Mouse (Mus musculus): ENCODE measurements around the gene Htra2. TPM values are rescaled to one million over a fixed set of nuclear protein-coding genes. Genes with fewer than 3 reads are reported as not detected.
A peak's percentile ranks its signal among the peaks of the same experiment; 100 is the strongest.

Gene Htra2
- total RNA-seq, 2 experiments from 2014 or later = 41.9 to 69.4 TPM

DNA sequence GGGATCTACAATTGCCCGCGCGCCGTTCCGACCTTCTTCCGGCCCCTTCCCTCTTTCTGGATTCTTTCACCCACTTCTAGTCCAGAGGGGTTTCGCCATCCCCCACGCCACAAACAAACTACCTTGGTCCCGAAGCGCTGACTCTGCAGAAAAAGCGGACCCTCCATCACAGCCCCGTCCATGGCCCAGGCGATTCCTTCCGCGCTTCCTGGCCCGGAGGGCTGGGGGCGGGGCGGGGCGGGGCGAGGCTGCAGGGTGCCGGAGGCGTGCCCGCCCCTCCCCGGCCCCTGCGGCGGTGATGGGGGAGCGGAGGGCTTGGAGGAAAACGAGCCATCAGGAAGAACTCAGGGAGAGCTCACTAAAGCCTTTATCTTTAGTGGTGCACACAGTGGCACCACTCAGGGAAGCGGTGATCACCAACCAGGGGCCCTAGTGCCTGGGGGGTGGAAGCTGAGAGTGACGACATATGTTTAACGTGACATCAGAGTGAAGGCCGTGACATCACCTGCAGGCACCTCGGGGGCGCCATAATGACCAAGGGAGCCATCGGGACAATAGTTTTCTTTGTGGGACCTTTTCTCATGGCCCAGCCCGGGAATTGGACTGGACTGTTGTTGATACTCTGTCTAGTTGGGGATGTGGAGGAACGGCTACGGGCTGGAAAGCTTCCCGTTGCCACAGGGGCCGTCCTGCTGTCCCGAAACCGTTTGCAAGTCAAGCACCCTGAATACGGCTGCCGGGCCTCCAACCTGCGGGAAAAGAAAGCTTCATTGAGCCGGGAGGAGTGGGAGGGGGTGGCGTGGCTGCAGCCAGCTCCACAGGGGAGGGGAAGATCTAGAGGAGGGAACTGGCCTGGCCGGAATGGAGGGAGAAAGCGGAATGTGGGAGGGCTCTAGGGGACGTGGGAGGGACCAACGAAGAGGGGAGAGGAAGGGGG is 21.6 kb downstream of the Htra2 start, which contains the start of the genes Dok1 and Loxl3:
Gene Dok1 (minus strand): TSS at position 223 of the 937 bp plus-strand sequence.
Gene Loxl3 (plus strand): TSS at position 925 of the 937 bp plus-strand sequence.
- ATAC-seq (replicated peaks; ENCODE audit: low FRiP score, poor library complexity, severe bottlenecking) = peak; percentile 74

GRCm38 (mm10) chr6:83032769-83033191 is 22.3 kb downstream of the Htra2 start:
- ATAC-seq (replicated peaks; ENCODE audit: low FRiP score, poor library complexity, severe bottlenecking) = peak; percentile 78

DNA sequence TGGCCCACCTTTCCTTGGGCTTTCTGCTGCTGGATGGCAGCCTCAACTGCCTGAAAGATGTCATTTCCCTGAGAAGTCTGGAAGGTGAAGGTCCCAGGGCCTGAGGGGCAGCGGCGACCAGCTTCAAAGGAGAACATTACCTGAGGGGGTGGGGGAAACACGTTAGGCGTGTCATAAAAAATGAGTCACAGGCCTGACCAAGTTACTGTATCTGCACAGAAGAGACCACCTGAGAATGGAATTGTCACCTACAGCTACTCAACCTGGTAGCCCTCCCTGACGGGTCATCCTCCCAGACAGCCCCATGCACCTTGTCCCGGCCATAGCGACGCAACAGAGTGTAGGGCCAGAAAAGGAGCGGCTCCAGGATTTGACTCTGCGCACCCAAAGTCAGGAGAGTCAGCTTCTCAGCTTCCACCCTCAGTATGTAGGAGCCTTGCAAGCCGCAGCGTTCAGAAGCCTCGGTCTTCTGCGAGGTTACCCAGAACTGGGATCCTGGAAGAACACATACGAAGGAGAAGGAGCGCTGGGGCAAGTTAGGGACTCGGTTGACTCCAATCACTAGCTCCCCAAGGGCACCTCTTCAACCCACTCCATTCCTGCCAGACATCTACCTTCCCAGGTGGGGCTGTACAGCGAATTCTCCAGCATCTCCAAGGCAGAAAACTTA is 23.0 kb downstream of the Htra2 start:
- no peak for ATAC-seq (replicated peaks; ENCODE audit: low FRiP score, poor library complexity, severe bottlenecking)

DNA sequence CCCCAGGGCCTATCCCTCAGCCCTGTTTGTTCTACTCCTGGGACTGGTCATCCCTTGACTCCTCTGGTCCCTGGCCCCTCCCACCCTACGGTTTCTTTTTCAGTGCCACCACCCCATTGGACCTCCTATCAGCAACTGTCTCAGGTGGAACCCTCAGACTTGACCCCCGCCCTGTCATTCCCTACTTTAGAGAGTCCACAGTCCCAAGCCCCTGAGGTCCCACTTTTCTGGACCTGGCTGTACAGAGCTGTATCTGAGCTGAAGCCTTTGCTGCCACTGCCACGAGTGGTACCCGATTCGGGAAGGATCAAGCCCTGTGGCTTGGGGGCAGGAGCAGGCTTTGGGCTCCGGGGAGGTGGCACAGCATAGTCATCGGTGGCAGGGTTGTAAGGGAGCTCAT is 24.0 kb downstream of the Htra2 start:
- no peak for ATAC-seq (replicated peaks; ENCODE audit: low FRiP score, poor library complexity, severe bottlenecking)

DNA sequence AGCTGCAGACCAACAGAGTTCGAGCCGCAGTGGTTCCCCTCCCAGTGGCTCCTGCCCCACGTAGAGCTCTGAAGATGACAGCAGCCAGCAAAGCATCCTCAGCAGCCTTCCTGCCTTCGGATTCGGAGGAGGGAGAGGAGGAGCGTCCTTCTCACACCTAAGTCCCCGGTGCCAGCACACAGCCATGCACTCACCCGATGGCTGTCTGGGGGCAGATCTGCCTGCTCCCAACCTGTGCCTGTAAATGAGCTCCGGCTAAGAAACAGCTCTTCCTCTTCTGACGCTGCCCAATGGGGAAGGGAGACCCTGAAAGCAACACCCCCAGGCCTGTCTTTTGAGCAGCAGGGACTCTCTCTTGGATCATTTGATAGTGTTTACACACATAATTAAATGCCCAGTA is 25.3 kb downstream of the Htra2 start:
- no peak for ATAC-seq (replicated peaks; ENCODE audit: low FRiP score, poor library complexity, severe bottlenecking)

DNA sequence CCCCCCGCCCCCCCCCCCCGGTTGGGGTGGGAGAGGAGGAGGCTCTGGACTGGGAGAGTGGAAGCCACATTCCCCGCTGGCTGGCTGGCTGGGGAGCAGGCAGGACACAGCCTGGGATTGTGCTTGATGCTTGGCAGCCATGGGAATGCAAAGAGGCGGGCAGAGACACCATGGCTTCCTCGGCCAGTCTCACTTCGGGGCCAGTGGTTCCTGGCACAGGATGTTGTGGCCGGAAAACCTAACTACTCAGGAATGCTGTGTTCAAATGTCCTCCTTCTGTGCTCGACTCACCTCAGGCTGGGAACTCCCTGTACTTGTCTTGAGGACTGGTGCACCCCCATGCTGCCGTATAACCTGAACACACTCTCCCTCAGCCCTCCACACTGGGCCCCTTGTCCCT is 27.4 kb downstream of the Htra2 start:
- no peak for ATAC-seq (replicated peaks; ENCODE audit: low FRiP score, poor library complexity, severe bottlenecking)

GRCm38 (mm10) chr6:83027293-83027692 is 27.8 kb downstream of the Htra2 start:
- no peak for ATAC-seq (replicated peaks; ENCODE audit: low FRiP score, poor library complexity, severe bottlenecking)

DNA sequence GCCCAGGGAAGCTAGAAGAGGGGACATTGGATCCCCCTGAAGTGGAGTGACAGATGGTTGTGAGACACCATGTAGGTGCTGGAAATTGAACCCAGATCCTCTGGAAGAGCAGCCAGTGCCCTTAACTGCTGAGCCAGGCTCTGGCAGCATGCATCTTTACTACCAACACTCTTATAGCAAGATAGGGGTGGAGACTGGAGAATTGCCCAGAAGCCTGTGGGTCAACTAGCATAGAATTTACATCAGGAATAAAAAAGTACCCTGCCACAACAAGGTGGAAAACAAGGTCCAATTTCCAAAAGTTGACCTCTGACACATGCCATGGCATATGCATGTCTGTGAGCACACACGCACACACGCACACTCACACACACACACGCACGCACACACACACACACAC is 29.9 kb downstream of the Htra2 start:
- ATAC-seq (replicated peaks; ENCODE audit: low FRiP score, poor library complexity, severe bottlenecking) = no peak

- ATAC-seq (replicated peaks; ENCODE audit: low FRiP score, poor library complexity, severe bottlenecking) = no peak
Observed at GRCm38 (mm10) chr6:83024421-83024820, 30.7 kb downstream of the Htra2 start.

DNA sequence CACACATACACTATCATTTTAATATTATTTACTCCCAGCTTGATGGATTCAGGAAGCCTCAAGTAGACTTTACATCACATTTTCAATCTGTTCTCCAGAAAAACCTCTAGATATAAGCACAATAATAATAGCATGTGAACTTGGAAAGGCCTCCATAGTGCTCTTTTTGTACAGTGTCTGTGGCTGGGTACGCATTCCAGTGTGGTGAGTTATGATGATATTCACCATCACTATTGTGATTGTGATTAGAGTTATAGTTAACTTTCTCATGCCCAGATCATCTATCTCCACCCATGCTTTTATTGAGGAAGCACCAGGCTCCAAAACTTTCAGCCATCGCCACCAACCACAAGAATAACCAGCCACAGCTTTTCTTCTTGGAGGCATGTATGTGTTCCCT is 31.3 kb downstream of the Htra2 start:
- no peak for ATAC-seq (replicated peaks; ENCODE audit: low FRiP score, poor library complexity, severe bottlenecking)

GRCm38 (mm10) chr6:83023008-83023407 is 32.1 kb downstream of the Htra2 start:
- ATAC-seq (replicated peaks; ENCODE audit: low FRiP score, poor library complexity, severe bottlenecking) = peak; percentile 60

DNA sequence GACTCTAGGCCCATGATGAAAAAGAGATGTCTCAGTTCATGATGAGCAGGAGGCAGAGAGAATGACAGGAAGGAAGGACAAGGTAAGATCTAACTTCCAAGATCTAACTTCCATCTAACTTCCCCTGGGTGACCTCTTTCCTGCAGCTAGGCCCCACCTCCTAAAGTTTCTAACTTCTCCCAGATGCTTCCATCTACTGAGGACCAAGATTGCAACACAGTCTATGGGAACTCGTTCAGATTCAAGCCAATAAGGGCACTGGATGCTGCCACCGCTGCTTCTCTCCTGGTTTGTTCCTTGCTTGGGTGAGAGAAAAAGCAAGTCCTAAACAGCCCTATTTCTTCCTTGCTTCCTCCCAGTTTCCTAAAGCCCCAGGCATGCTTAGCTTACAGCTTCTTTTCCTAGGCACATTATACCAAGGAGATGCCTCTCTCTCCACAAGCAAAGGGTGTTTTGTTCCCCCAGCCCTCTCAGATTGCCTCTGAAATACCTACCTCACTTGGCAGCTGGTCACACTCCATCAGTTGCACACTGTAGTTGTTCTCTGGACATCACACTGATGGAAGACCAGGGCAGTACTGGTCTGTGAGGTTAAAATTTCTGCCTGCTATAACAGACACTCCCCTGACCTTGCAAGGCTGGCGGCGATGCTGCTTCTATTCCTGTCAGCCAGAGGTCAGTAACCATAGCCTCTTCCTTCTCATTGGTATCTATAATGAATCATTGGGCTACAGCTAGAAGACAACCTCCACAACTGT is 34.1 kb downstream of the Htra2 start:
- ATAC-seq (replicated peaks; ENCODE audit: low FRiP score, poor library complexity, severe bottlenecking) = no peak

DNA sequence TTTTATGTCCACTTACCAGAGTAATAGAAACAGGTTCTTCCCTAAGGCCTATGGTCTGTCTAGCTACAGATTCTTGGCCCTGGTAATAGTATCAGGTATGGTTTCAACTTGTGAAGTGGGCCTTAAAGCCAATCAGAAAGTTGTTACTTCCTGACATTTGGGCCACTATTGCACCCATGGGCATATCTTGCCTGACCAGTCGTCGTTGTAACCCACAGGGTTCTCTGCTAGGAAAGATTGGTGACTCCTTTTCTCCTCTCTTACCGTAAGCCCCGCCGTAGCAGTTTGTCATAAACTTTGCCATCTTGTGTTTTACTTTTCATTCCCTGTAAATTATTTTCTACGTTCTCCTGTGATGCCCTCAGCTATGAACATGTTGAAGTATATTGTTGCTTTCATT is 35.0 kb downstream of the Htra2 start:
- peak; percentile 71 for ATAC-seq (replicated peaks; ENCODE audit: low FRiP score, poor library complexity, severe bottlenecking)

DNA sequence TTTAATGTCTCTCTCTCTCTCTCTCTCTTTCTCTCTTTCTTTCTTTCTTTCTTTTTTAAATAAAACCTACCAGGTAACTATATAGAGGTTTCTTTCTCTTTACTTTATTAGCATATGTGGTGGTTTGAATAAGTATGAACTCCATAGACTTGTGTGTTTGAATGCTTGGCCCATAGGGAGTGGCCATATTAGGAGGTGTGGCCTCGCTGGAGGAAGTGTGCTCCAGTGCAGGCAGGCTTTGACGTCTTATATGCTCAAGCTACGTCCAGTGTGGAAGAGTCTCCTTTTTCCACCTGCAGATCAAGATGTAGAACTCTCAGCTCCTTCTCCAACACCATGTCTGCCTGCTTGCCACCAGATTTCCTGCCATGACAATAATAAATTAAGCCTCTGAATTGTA is 36.0 kb downstream of the Htra2 start:
- no peak for ATAC-seq (replicated peaks; ENCODE audit: low FRiP score, poor library complexity, severe bottlenecking)

GRCm38 (mm10) chr6:83017190-83017589 is 37.9 kb downstream of the Htra2 start:
- ATAC-seq (replicated peaks; ENCODE audit: low FRiP score, poor library complexity, severe bottlenecking) = no peak

DNA sequence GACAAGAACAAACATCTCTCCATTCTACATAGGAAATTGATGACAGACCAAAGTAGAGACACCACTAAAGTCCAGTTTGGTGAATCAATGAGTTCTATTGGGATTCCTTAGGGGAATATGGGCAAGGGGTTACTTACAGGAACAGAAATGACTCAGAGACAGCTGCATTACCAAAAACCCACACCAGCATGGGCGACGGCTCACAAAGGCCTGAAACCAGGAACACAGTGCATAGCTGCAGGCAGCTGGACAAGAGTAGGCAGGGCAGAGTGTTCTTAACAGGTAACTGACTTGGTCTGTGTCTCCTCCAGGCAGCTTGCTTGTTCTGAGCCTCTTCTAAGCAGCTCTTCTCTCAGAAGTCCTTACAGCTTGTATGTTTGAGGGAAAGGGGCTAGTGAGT is 39.3 kb downstream of the Htra2 start:
- ATAC-seq (replicated peaks; ENCODE audit: low FRiP score, poor library complexity, severe bottlenecking) = no peak

DNA sequence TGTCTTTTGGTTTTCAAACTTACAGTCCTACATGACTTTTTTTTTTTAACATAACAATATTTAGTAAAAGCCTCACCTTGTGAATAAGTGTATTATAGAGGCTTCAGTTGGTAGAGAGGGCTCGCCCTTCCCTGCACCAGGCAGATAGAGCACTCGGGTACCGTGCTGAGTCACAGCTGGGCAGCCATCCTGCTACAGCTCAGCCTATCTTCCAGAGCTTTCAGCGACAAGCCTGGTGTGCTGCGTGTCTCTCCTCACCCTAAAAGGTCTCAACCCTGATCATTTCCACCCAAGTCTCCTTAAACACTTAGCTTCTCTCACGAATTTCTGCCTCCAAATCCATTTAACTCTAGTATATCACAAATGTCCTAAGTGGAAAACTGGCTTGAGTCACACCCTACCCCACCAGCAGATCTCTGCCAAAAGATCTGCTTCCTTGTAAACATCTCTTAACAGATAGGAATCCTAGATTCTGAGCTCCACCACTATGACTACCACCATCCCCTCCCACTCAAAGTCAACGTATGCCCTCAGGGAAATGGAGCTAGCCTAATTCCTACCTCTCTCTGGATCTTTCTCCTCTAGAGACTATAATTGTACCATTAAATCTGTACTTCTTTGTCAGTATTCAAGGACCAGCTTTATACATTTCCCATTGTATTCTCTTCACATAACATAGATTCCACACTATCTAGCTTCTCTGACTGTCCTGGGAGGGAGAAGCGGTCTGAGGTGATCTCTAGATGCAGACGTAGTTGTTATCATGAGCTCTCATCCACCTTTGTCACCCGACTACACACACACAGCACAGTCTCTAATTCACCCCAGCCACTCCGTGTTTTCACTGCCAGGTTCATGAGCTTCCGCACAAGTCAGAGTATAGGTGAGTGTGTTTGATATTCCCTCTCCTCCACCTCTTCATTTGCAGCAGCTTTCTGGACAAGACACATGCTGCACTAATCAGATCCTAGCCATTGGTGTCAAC is 40.3 kb downstream of the Htra2 start:
- peak; percentile 81 for ATAC-seq (replicated peaks; ENCODE audit: low FRiP score, poor library complexity, severe bottlenecking)

DNA sequence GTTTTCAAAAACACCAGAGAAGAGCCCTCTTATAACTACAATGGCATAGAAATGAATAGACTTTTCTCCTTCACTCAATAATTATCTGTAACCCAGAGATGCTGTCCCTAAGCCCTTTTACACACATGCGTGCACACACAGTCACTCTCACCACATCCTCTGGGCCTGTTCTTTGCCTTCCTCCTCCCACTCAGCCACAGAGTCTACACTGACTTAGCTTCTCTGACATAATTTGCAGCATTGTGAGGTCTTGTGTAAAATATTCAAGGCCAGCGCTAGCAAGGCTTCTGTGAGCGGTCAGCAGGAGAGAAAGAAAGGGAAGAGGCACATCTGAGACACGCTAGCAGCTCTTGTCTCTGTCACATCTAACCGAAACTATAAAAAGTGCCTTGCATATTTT is 41.6 kb downstream of the Htra2 start:
- peak; percentile 27; the same call in 1 of the 2 replicates for ATAC-seq (replicated peaks; ENCODE audit: low FRiP score, poor library complexity, severe bottlenecking)

GRCm38 (mm10) chr6:83011756-83012155 is 43.3 kb downstream of the Htra2 start:
- peak; percentile 14; the same call in 1 of the 2 replicates for ATAC-seq (replicated peaks; ENCODE audit: low FRiP score, poor library complexity, severe bottlenecking)
